Mouse (Mus musculus) T-helper 17 cell (primary cell): ENCODE measurements at regions not wholly inside any gene's neighbourhood (a gene's known extent, or its start where the extent isn't known, plus 50 kb on each side); places are given as distances from the start of the nearest gene placed in this dataset.

ENCODE experiments used
- in situ Hi-C, 2 experiments: fragments of 300-600 bp; cut with MboI, MseI; formaldehyde crosslinking; loops; 1 replicate in 1 of 2; 2 replicates in 1 of 2; pipeline ENCODE4 v1.15.1; 2025; ENCODE audit warnings: high pct_unique_total_duplicates in 2 of 2

DNA sequence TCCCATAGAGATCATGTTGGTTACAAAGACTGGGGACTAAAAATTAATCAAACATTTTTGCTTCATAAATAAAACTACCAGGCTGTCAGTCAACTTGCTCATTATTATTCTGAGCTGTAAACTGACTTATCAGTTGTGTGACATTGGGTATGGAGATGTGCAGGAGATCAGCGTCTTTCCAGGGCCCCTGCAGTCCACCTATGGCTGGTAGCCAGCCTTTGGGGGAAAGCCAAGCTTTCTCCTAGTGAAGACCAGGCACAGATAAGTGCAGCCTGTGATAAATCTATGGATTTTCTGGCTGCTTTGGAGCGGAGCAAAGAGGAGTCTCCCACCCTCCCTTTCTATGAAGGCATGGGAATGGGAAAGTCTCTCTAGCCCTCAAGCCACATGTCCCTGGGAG, 172.0 kb upstream of the Glra1 start:
- in situ Hi-C loops: loop anchor here in 1 of 2 experiments (10.0 kb wide), 1 partner anchor 715 kb away; no protein-coding TSS in a partner anchor

- in situ Hi-C loops: no loop called here
These were observed 165.3 kb upstream of the Glra1 start for GRCm38 (mm10) chr11:55773283-55773682.

- in situ Hi-C loops: no loop called here
These were observed 164.5 kb upstream of the Glra1 start for GRCm38 (mm10) chr11:55772538-55772937.

- in situ Hi-C loops: no loop called here
These were observed 164.1 kb upstream of the Glra1 start for GRCm38 (mm10) chr11:55772107-55772506.

- in situ Hi-C loops: no loop called here
These were observed 156.8 kb upstream of the Glra1 start for GRCm38 (mm10) chr11:55764846-55765245.
